8 mouse cellular contexts compared by ENCODE assay signal in genomic region chr10:14544608-14544940, GRCm38 (mm10). TPM values are rescaled to one million over a fixed set of nuclear protein-coding genes. Genes with fewer than 3 reads are reported as not detected.
DNase-seq lines count a peak whose midpoint lies in the region; ATAC-seq and TF ChIP-seq lines count a peak whose summit lies in the region.

No protein-coding gene starts in this region.

- no peaks in the 10 kb centered on the region for H3K9me3 ChIP-seq in kidney, embryonic 15.5 days (replicated peaks)
- H3K9me3 ChIP-seq in hindbrain, embryonic 13.5 days = no peaks in the 10 kb centered on the region
- no peaks in the 10 kb centered on the region for H3K9me3 ChIP-seq in midbrain, embryonic 11.5 days (ENCODE audit: control insufficient read depth, low read length)

- 6% methylated on average over 9 of the region's 9 CpGs for WGBS in kidney, embryonic 15.5 days
- WGBS in hindbrain, embryonic 13.5 days = 8% methylated on average over 9 of the region's 9 CpGs
- 9% methylated on average over 9 of the region's 9 CpGs for WGBS in midbrain, embryonic 11.5 days

- H3K4me1 ChIP-seq in kidney, embryonic 15.5 days = peaks cover 6% of the 10 kb centered on the region; the same call in 1 of the 2 replicates
- no peaks in the 10 kb centered on the region for H3K4me1 ChIP-seq in cortical plate, adult 2 months (ENCODE audit: control insufficient read depth, insufficient read depth, low read length)
- H3K4me1 ChIP-seq in hindbrain, embryonic 13.5 days (replicated peaks) = peaks cover 17% of the 10 kb centered on the region; the same call in 1 of the 2 replicates
- peaks cover 2% of the 10 kb centered on the region; the same call in 1 of the 2 replicates for H3K4me1 ChIP-seq in midbrain, embryonic 11.5 days (ENCODE audit: control insufficient read depth, insufficient read depth, low read length)

- no peak for DNase-seq in kidney, adult 8-10 months
- no peak for DNase-seq in midbrain, embryonic 11.5 days (ENCODE audit: low spot score, missing footprints)
- DNase-seq in c-Kit-positive CD71-positive TER-119-positive erythroid progenitor cells, embryonic 14.5 days (ENCODE audit: low spot score) = no peak
- DNase-seq in cerebellum, postnatal 25 days = no peak
- DNase-seq in frontal cortex, postnatal 25 days (ENCODE audit: low spot score in 2 of 2) = no peak

- TF ChIP-seq POLR2A in cortical plate, adult 2 months (IDR thresholded peaks at IDR 0.05; ENCODE audit: extremely low read depth, insufficient read depth, low read length) = no peak

- no peak for TF ChIP-seq CTCF in cortical plate, adult 2 months (IDR thresholded peaks at IDR 0.05; ENCODE audit: extremely low read depth, insufficient read depth, low read length)

- H3K9ac ChIP-seq in kidney, embryonic 15.5 days = peak overlapping the region; percentile 63; the same call in 1 of the 2 replicates
- H3K9ac ChIP-seq in hindbrain, embryonic 13.5 days = peak overlapping the region; percentile 80; the same call in 1 of the 2 replicates
- peak overlapping the region; percentile 67; the same call in 1 of the 2 replicates for H3K9ac ChIP-seq in midbrain, embryonic 11.5 days (ENCODE audit: low read length)

- H3K36me3 ChIP-seq in kidney, embryonic 15.5 days = no peaks in the 10 kb centered on the region
- no peaks in the 10 kb centered on the region for H3K36me3 ChIP-seq in hindbrain, embryonic 13.5 days
- no peaks in the 10 kb centered on the region for H3K36me3 ChIP-seq in midbrain, embryonic 11.5 days (ENCODE audit: control insufficient read depth, insufficient read depth, low read length)

- ATAC-seq in kidney, embryonic 15.5 days (replicated peaks; ENCODE audit: low FRiP score) = no peak; the same call in 1 of the 2 replicates
- ATAC-seq in hindbrain, embryonic 13.5 days (ENCODE audit: low FRiP score) = peak; percentile 56; the same call in 1 of the 2 replicates
- ATAC-seq in midbrain, embryonic 11.5 days (ENCODE audit: low FRiP score) = no peak

- peak overlapping the region; percentile 97 for H3K4me2 ChIP-seq in kidney, embryonic 15.5 days
- peak overlapping the region; percentile 100 for H3K4me2 ChIP-seq in hindbrain, embryonic 13.5 days
- peak overlapping the region; percentile 91 for H3K4me2 ChIP-seq in midbrain, embryonic 11.5 days

- peaks cover 23% of the 10 kb centered on the region for H3K27me3 ChIP-seq in kidney, embryonic 15.5 days
- H3K27me3 ChIP-seq in hindbrain, embryonic 13.5 days = peaks cover 36% of the 10 kb centered on the region
- H3K27me3 ChIP-seq in midbrain, embryonic 11.5 days (ENCODE audit: control insufficient read depth, insufficient read depth, low read length) = peaks cover 14% of the 10 kb centered on the region

- H3K4me3 ChIP-seq in kidney, embryonic 15.5 days (replicated peaks) = peak overlapping the region; percentile 81
- H3K4me3 ChIP-seq in cortical plate, adult 2 months (ENCODE audit: insufficient read depth, low read length) = peak overlapping the region; percentile 29; the same call in 1 of the 2 replicates
- peak overlapping the region; percentile 75 for H3K4me3 ChIP-seq in hindbrain, embryonic 13.5 days
- peak overlapping the region; percentile 63 for H3K4me3 ChIP-seq in midbrain, embryonic 11.5 days (ENCODE audit: low read depth, low read length)

- H3K27ac ChIP-seq in kidney, embryonic 15.5 days = no peak overlapping the region
- no peak overlapping the region for H3K27ac ChIP-seq in cortical plate, adult 2 months (ENCODE audit: insufficient read depth, low read length)
- no peak overlapping the region for H3K27ac ChIP-seq in hindbrain, embryonic 13.5 days
- H3K27ac ChIP-seq in midbrain, embryonic 11.5 days (ENCODE audit: low read depth, low read length) = no peak overlapping the region

RNA-seq across cellular contexts. Expression of gene Adgrg6, which starts 0.9 kb away (rescaled TPM):
- 7.5 and 7.8 TPM in 2 replicates for polyA plus RNA-seq in kidney, embryonic 15.5 days (2015; fragmentation: Nextera tagmentation; extraction: Ambion mirVana)
- 1.9 and 2.2 TPM in 2 replicates for polyA plus RNA-seq in cortical plate, adult 2 months (2012; rRNA removed)
- 2.7 and 2.9 TPM in 2 replicates for polyA plus RNA-seq in hindbrain, embryonic 13.5 days (2015; fragmentation: Nextera tagmentation; extraction: Ambion mirVana)
- polyA plus RNA-seq in midbrain, embryonic 11.5 days (2014; fragmentation: Nextera tagmentation; extraction: Ambion mirVana) = 1.2 and 1.9 TPM in 2 replicates

Comparison
In these comparisons a context has a peak if more than half of its experiments do, and no peak if none do; other contexts are left out.
1. H3K4me3 ChIP-seq: peak in every context shown above with its lines; median percentile 81 in kidney, embryonic 15.5 days; 75 in hindbrain, embryonic 13.5 days; 63 in midbrain, embryonic 11.5 days; 29 in cortical plate, adult 2 months.